Mouse (Mus musculus) spleen, adult 2 months (tissue): ENCODE data around the gene Atp1a2.

Experiments used
- CTCF ChIP-seq: fragments of 200-500 bp; IDR thresholded peaks from 2 replicates; pipeline ENCODE4 v1.5.1; 2011; ENCODE audit warnings: mild to moderate bottlenecking, inconsistent platforms; ENCODE audit not compliant: insufficient read depth, insufficient read length, insufficient replicate concordance; ENCODE audit errors: extremely low read depth
- POLR2A ChIP-seq: fragments of 200-500 bp; IDR thresholded peaks from 2 replicates; pipeline ENCODE4 v1.6.1; 2011; ENCODE audit warnings: low read depth, low read length, inconsistent platforms

DNA sequence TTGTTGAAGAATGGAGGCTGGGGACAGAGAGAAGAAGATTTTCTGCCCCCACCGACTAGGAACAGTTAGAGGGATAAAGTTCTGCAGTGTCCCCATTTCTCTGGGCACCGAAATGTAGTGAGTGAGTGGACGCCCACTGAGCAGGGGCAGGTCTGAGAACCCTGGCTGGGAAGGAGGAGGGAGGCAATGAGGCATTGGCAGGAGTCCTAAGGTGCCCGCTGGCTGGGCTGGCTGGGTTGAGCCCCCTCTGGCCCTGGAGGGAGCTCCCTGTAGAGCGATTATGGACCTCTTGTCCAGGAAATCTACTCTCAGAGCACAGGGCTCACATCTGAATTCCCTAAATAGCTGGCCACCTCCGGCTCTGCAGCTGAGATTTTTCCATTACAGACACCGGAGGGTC lies 1.7 kb upstream of the Atp1a2 start:
- TF ChIP-seq POLR2A (no peak), CTCF (no peak)
